Mouse (Mus musculus) intestine, embryonic 15.5 days (tissue): Measurements from ENCODE around the gene Mms22l. TPM values are rescaled to one million over a fixed set of nuclear protein-coding genes. Genes with fewer than 3 reads are reported as not detected.
"Not testable (repeated sequence)": the region's sequence is repeated elsewhere in the genome, so short reads cannot be mapped to it uniquely, and the experiment has no call there.

Experiments used
- ATAC-seq: fragments of 200-750 bp; cut with Nextera tagmentation; 2 replicates; pipeline ENCODE4 v1.8.0; 2017; ENCODE audit warnings: moderate TSS enrichment, moderate library complexity
- H3K27ac ChIP-seq: fragments of 300-500 bp; sonication (generic); 2 replicates; pipeline ENCODE4 v1.5.1; 2015; ENCODE audit warnings: mild to moderate bottlenecking, inconsistent platforms
- H3K27me3 ChIP-seq: fragments of 300-500 bp; sonication (generic); replicated peaks from 2 replicates; pipeline ENCODE4 v1.6.1; 2015; ENCODE audit warnings: inconsistent platforms
- H3K36me3 ChIP-seq: fragments of 300-500 bp; sonication (generic); 2 replicates; pipeline ENCODE4 v1.6.1; 2015; ENCODE audit warnings: inconsistent platforms
- H3K4me1 ChIP-seq: fragments of 300-500 bp; sonication (generic); replicated peaks from 2 replicates; pipeline ENCODE4 v1.6.1; 2015; ENCODE audit warnings: inconsistent platforms
- H3K4me2 ChIP-seq: fragments of 300-500 bp; sonication (generic); replicated peaks from 2 replicates; pipeline ENCODE4 v1.6.1; 2015; ENCODE audit warnings: mild to moderate bottlenecking, inconsistent platforms
- H3K4me3 ChIP-seq: fragments of 300-500 bp; sonication (generic); replicated peaks from 2 replicates; pipeline ENCODE4 v1.5.1; 2015; ENCODE audit warnings: inconsistent platforms
- H3K9ac ChIP-seq: fragments of 300-500 bp; sonication (generic); 2 replicates; pipeline ENCODE4 v1.6.1; 2015; ENCODE audit warnings: inconsistent platforms
- H3K9me3 ChIP-seq: fragments of 300-500 bp; sonication (generic); 2 replicates; pipeline ENCODE4 v1.6.1; 2016; ENCODE audit warnings: inconsistent platforms
- WGBS: fragments of 180-500 bp; shearing (Covaris S2); methylation state at CpG from one replicate; pipeline ENCODE4 v1.1.7; 2015; 5-methylcytosine and 5-hydroxymethylcytosine counted together
- polyA plus RNA-seq: library from polyadenylated mRNA; unstranded; fragments of >200 nt; fragmentation: Nextera tagmentation; extraction: Ambion mirVana; gene quantifications from 2 replicates; pipeline ENCODE4 v1.2.1, GENCODE M21; 2015

Gene Mms22l
- polyA plus RNA-seq, 1 experiment from 2014 or later: 25.5 TPM

DNA sequence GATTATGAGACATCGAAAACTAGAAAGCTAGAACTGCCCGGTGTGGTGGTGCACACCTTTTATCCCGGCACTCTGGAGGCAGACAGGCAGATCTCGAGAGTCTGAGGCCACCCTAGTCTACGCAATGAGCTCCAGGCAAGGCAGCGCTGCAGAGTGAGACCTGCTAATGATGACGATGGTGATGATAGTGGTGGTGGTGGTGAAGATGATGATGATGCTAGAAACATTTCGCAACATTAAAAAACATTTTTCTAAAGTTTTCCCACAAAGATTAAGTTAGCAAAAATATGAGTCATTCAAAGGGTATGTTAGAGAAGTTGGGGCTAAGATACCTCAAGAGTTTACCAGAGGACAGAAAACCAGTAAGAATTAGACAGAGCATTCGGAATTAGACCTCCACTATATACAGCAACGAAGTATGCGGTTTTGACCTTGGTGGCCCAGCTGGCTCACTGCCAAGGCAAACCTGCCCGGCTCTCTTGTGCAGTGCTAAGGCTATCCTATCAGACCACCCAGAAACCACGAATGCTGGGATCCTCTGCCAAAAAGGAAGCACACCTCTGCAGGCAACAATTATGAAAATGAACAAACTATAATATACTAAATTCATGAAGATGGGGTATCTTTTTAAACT is 129.8 kb downstream of the Mms22l start:
- Histone ChIP-seq H3K36me3 (no peaks in the 10 kb centered on the region), H3K4me1 (no peaks in the 10 kb centered on the region), H3K9ac (no peak overlapping the region), H3K9me3 (no peaks in the 10 kb centered on the region), H3K4me3 (no peak overlapping the region), H3K4me2 (no peak overlapping the region), H3K27me3 (no peaks in the 10 kb centered on the region), H3K27ac (no peak overlapping the region)
- ATAC-seq: peak; percentile 49; the same call in 1 of the 2 replicates
- 69% methylated on average over 13 of the region's 13 CpGs for WGBS

DNA sequence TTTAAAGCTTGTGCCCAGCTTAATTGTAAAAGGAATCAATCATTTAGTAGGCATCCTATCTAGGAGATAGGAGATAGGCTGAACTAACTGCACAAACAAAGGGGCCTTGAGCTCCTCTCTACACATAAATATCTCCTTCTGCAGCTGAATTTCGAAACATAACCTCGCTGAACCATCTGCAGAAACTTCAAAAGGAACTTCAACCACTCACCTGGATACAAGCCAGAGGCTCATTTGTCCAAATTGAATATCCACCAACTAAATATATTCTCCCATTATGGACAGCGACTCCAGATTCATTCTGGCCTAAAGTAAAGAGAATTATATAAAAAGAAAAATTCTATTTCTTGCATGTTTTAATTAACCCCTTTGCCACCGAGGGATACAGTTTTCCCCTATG is 130.4 kb downstream of the Mms22l start:
- no peaks in the 10 kb centered on the region for H3K4me1 ChIP-seq
- H3K4me2 ChIP-seq: no peak overlapping the region
- no peaks in the 10 kb centered on the region for H3K9me3 ChIP-seq
- no peak overlapping the region for H3K4me3 ChIP-seq
- WGBS: 63% methylated on average over 4 of the region's 4 CpGs
- no peak overlapping the region for H3K27ac ChIP-seq
- no peak overlapping the region for H3K9ac ChIP-seq
- no peaks in the 10 kb centered on the region for H3K36me3 ChIP-seq
- H3K27me3 ChIP-seq: no peaks in the 10 kb centered on the region
- ATAC-seq: no peak

DNA sequence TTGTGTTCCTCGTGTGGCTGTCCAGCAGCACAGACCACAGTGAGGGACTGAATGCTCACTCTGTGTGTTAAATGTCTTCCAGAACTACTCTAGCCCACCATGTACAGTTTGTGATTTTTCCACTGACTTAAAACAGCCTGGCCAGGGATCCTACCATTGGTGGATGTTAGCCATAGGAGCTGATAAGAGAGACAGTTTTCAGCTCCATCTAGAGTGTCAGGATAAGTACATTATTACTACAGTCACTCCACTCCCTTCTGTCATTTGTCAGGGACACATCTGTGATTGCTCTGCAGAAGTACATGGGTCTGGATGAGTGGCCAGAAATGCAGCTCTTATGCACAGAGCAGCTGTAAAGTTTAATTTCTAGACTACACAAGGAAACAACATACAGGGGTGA is 131.6 kb downstream of the Mms22l start:
- Histone ChIP-seq H3K9ac (no peak overlapping the region), H3K27me3 (no peaks in the 10 kb centered on the region), H3K4me3 (no peak overlapping the region), H3K27ac (no peak overlapping the region), H3K4me2 (no peak overlapping the region), H3K9me3 (no peaks in the 10 kb centered on the region), H3K36me3 (no peaks in the 10 kb centered on the region), H3K4me1 (no peaks in the 10 kb centered on the region)
- 59% methylated on average over 1 of the region's 1 CpGs for WGBS
- no peak for ATAC-seq

DNA sequence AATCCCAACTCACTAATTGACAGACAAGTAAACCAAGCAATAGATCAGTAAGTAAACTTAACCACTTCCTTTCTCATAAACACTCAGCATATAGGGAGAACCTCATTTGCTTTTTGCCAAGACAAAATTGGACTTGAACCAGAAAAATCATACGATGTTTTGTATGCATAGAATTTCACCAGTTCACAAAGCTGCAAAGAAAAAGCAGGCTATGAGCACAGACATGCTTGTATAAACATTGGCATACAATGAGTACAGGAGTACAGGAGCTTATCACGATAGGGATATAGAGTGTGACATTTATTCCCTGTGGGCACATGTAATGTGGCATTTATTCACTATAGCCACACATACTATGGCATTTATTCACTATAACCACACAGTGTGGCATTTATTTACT is 134.2 kb downstream of the Mms22l start:
- Histone ChIP-seq H3K36me3 (no peaks in the 10 kb centered on the region), H3K4me3 (no peak overlapping the region), H3K9ac (no peak overlapping the region), H3K9me3 (no peaks in the 10 kb centered on the region), H3K27ac (no peak overlapping the region), H3K4me2 (no peak overlapping the region), H3K27me3 (no peaks in the 10 kb centered on the region), H3K4me1 (no peaks in the 10 kb centered on the region)
- ATAC-seq: no peak
- WGBS: 42% methylated on average over 2 of the region's 2 CpGs

DNA sequence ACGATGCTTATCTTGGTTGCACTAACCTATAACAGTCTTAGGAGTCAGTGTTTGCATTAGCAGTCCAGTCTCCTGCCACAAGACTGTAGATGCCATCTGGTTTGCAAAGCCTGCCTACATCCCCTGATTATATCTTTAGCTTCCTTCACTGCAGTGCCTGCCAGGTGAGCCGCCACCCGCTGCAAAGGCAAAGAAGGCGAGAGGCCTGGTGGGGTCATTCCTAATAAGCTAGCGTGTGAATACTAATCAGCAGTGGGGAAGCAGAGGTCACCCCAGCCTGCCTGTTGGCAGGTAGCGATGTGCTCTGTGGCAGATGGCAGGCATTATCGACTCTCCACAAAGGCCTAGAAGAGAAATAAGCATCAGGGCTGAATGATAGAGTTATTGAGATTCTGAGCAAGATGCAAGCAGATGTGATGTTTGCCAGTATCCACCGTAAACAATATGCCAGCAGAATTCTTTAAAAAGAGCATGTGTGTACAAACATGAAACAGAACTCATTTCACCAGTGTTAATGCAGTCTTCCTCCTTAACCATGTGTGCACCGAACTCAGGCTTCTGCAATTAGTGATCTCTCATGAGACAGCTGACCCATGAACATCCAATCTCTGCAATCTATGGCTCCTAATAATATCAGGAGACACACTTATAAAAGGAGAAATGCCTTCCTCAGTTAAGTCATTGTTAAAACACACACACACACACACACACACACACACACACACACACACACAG is 135.1 kb downstream of the Mms22l start:
- no peaks in the 10 kb centered on the region for H3K36me3 ChIP-seq
- no peak overlapping the region for H3K9ac ChIP-seq
- no peaks in the 10 kb centered on the region for H3K27me3 ChIP-seq
- H3K9me3 ChIP-seq: no peaks in the 10 kb centered on the region
- no peak overlapping the region for H3K27ac ChIP-seq
- no peak overlapping the region for H3K4me3 ChIP-seq
- WGBS: 74% methylated on average over 9 of the region's 9 CpGs
- no peak overlapping the region for H3K4me2 ChIP-seq
- no peak for ATAC-seq
- H3K4me1 ChIP-seq: no peaks in the 10 kb centered on the region

DNA sequence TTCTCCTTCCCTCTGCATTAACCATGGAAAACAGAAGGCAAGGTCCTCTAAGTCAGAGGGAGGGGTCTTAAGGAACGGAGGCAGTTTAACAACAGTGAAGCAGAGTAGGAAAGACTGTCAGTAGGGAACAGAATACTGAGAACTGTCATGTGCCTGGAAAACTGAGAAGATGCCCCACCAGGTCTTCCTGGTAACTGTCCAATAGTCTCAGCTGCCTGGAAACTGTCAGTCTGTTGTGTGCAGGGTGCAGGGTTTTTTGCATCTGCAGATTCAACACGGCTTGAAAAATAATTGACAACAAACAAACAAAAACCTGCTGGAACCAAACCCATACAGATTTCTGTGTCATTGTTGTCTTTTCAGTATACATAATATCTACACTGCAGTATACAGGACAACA is 146.1 kb downstream of the Mms22l start:
- Histone ChIP-seq H3K4me1 (no peaks in the 10 kb centered on the region), H3K27me3 (no peaks in the 10 kb centered on the region), H3K27ac (no peak overlapping the region), H3K9me3 (no peaks in the 10 kb centered on the region), H3K9ac (no peak overlapping the region), H3K4me2 (no peak overlapping the region), H3K36me3 (no peaks in the 10 kb centered on the region), H3K4me3 (no peak overlapping the region)
- ATAC-seq: no peak
- 82% methylated on average over 2 of the region's 2 CpGs for WGBS

DNA sequence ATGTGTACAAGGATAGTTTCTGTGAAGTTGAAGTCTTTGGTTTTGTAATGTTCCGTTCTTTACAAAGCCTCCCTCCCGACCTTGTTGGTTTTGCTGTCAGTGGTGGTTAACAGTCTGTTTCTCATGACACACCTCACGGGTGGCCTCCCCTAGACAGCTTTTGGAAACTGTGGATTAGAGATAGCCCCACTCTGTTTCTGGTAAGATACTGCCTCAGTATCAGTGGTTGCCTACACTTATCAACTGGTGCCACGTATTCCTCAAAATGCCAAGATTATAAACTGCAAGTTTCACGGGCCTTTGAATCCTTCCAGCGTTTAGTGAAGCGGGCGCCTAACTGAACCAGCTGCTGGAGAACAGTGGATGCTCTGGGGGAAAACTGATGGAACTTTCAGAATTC is 148.5 kb downstream of the Mms22l start:
- WGBS: 91% methylated on average over 7 of the region's 8 CpGs
- not testable (repeated sequence) for H3K9ac ChIP-seq, ATAC-seq

More for the DNA sequence above, 148.5 kb downstream of the Mms22l start:
- not testable (repeated sequence) for H3K27me3 ChIP-seq, H3K4me3 ChIP-seq, H3K9me3 ChIP-seq, H3K4me2 ChIP-seq, H3K36me3 ChIP-seq, H3K27ac ChIP-seq, H3K4me1 ChIP-seq
